8 mouse cellular contexts compared by ENCODE assay signal in genomic region chr2:116972614-116972985, GRCm38 (mm10).
A peak's percentile ranks its signal among the peaks of the same experiment; 100 is the strongest.
DNase-seq lines count a peak whose midpoint lies in the region; ATAC-seq and TF ChIP-seq lines count a peak whose summit lies in the region.

No protein-coding gene starts in this region.

- WGBS in liver, embryonic 16.5 days (ENCODE audit: insufficient replicate concordance), result 7% methylated on average over 6 of the region's 6 CpGs
- WGBS in stomach, embryonic 16.5 days, result 3% methylated on average over 6 of the region's 6 CpGs

- H3K27ac ChIP-seq in left cerebral cortex, adult 2 months, result peak overlapping the region; percentile 86
- H3K27ac ChIP-seq in liver, embryonic 16.5 days (ENCODE audit: low read length), result peak overlapping the region; percentile 37
- peak overlapping the region; percentile 87 for H3K27ac ChIP-seq in stomach, embryonic 16.5 days (ENCODE audit: low read length)

- H3K4me3 ChIP-seq in left cerebral cortex, adult 2 months, result no peak overlapping the region
- 0 out of 2 replicates have a peak overlapping the region, but pooled peaks have one; percentile 2 for H3K4me3 ChIP-seq in liver, embryonic 16.5 days (ENCODE audit: low read depth, low read length)
- H3K4me3 ChIP-seq in stomach, embryonic 16.5 days (replicated peaks; ENCODE audit: low read length), result peak overlapping the region; percentile 25; the same call in 1 of the 2 replicates

- no peaks in the 10 kb centered on the region; the same call in 1 of the 2 replicates for H3K4me1 ChIP-seq in liver, embryonic 16.5 days (ENCODE audit: control insufficient read depth, low read depth, low read length)
- H3K4me1 ChIP-seq in stomach, embryonic 16.5 days (ENCODE audit: control insufficient read depth, insufficient read depth, low read length), result peaks cover 37% of the 10 kb centered on the region

- no peak overlapping the region for H3K9ac ChIP-seq in liver, embryonic 16.5 days (ENCODE audit: low read depth, low read length)
- H3K9ac ChIP-seq in stomach, embryonic 16.5 days (ENCODE audit: low read length), result peak overlapping the region; percentile 54

- peaks cover 29% of the 10 kb centered on the region for H3K27me3 ChIP-seq in liver, embryonic 16.5 days (ENCODE audit: control insufficient read depth, insufficient read depth, low read depth, low read length)
- no peaks in the 10 kb centered on the region for H3K27me3 ChIP-seq in stomach, embryonic 16.5 days (ENCODE audit: control insufficient read depth, insufficient read depth, low read length)

- H3K9me3 ChIP-seq in liver, embryonic 16.5 days (replicated peaks; ENCODE audit: control insufficient read depth, low read length), result no peaks in the 10 kb centered on the region
- no peaks in the 10 kb centered on the region for H3K9me3 ChIP-seq in stomach, embryonic 16.5 days (replicated peaks; ENCODE audit: control insufficient read depth, low read length)

- H3K36me3 ChIP-seq in liver, embryonic 16.5 days (ENCODE audit: control insufficient read depth, insufficient read depth), result no peaks in the 10 kb centered on the region
- no peaks in the 10 kb centered on the region for H3K36me3 ChIP-seq in stomach, embryonic 16.5 days (ENCODE audit: control insufficient read depth, insufficient read depth, low read length)

- TF ChIP-seq CTCF in left cerebral cortex, adult 2 months (IDR thresholded peaks at IDR 0.05), result peak; percentile 21

- peak overlapping the region; percentile 28 for H3K4me2 ChIP-seq in liver, embryonic 16.5 days (ENCODE audit: low read depth, low read length)
- H3K4me2 ChIP-seq in stomach, embryonic 16.5 days (ENCODE audit: low read depth, low read length), result peak overlapping the region; percentile 49

- intact Hi-C loops in left cerebral cortex, adult 2 months (cut with DNase I), result loop anchor here (2.0 to 5.0 kb wide), 2 partner anchors 58 to 260 kb away; no protein-coding TSS in a partner anchor
- intact Hi-C loops in heart, postnatal 10 days (cut with DNase I), result loop anchor here (2.0 to 5.0 kb wide), 2 partner anchors 50 to 72 kb away; no protein-coding TSS in a partner anchor

- ATAC-seq in liver, embryonic 16.5 days (ENCODE audit: low read depth), result peak; percentile 46; the same call in 1 of the 2 replicates
- peak; percentile 41; the same call in 1 of the 2 replicates for ATAC-seq in stomach, embryonic 16.5 days (ENCODE audit: insufficient read depth, low FRiP score)

- DNase-seq in left cerebral cortex, adult 2 months (ENCODE audit: extremely low spot score in 1 of 2, low spot score in 2 of 2), result no peak
- no peak for DNase-seq in left cerebral cortex, adult 8-10 months (ENCODE audit: low spot score in 2 of 2)
- DNase-seq in embryo, embryonic 10.5 days (ENCODE audit: low spot score), result peak; percentile 93
- peak; percentile 43 to 47 for DNase-seq in heart, postnatal 10 days
- DNase-seq in spleen, postnatal 4 days (ENCODE audit: low spot score in 2 of 2), result no peak
- no peak for DNase-seq in gastrocnemius, postnatal 4 days (ENCODE audit: low spot score in 2 of 2)

Comparison
In these comparisons a context has a peak if more than half of its experiments do, and no peak if none do; other contexts are left out.
1. DNase-seq: peak in embryo, embryonic 10.5 days (single experiment) and heart, postnatal 10 days (2 of 2); none in left cerebral cortex, adult 2 months (0 of 2), left cerebral cortex, adult 8-10 months (0 of 2), spleen, postnatal 4 days (0 of 2) and gastrocnemius, postnatal 4 days (0 of 2).
2. H3K27ac ChIP-seq: peak in every context shown above with its lines; median percentile 87 in stomach, embryonic 16.5 days; 86 in left cerebral cortex, adult 2 months; 37 in liver, embryonic 16.5 days.